8 mouse cellular contexts compared by ENCODE assay signal in genomic region chr5:39076555-39077178, GRCm38 (mm10).
DNase-seq lines count a peak whose midpoint lies in the region; ATAC-seq and TF ChIP-seq lines count a peak whose summit lies in the region.

No protein-coding gene starts in this region.

- TF ChIP-seq POLR2A in heart, adult 2 months (IDR thresholded peaks at IDR 0.05; ENCODE audit: insufficient read depth, low read depth, low read length): no peak

- no peak for TF ChIP-seq CTCF in heart, adult 2 months (IDR thresholded peaks at IDR 0.05)

- no peak overlapping the region for H3K9ac ChIP-seq in forebrain, embryonic 12.5 days
- no peak overlapping the region for H3K9ac ChIP-seq in heart, adult 2 months (ENCODE audit: low read depth, low read length)

- ATAC-seq in forebrain, embryonic 12.5 days (ENCODE audit: low FRiP score): peak; percentile 81

- no peaks in the 10 kb centered on the region for H3K9me3 ChIP-seq in forebrain, embryonic 12.5 days
- no peaks in the 10 kb centered on the region for H3K9me3 ChIP-seq in midbrain, embryonic 10.5 days (replicated peaks)

- H3K27me3 ChIP-seq in forebrain, embryonic 12.5 days: no peaks in the 10 kb centered on the region
- H3K27me3 ChIP-seq in midbrain, embryonic 10.5 days (ENCODE audit: low read depth, poor library complexity, severe bottlenecking): no peaks in the 10 kb centered on the region
- H3K27me3 ChIP-seq in heart, adult 2 months (ENCODE audit: control insufficient read depth, insufficient read depth, low read length): no peaks in the 10 kb centered on the region

- peak; percentile 59 for DNase-seq in Muller cell, postnatal 12 days (ENCODE audit: inconsistent ontology term)
- DNase-seq in cerebellum, adult 11 months: peak; percentile 78
- DNase-seq in midbrain, embryonic 10.5 days (ENCODE audit: low spot score): peak; percentile 21
- no peak for DNase-seq in lung, postnatal 36 days
- no peak for DNase-seq in heart, adult 2 months
- DNase-seq in layer of hippocampus, postnatal 36 days: no peak
- DNase-seq in gastrocnemius, adult 8-10 months (ENCODE audit: low spot score in 2 of 2): no peak

- 26% methylated on average over 11 of the region's 11 CpGs for WGBS in forebrain, embryonic 12.5 days
- 33% methylated on average over 11 of the region's 11 CpGs for WGBS in midbrain, embryonic 10.5 days
- WGBS in heart, adult 2 months: 50% methylated on average over 11 of the region's 11 CpGs

- H3K79me2 ChIP-seq in heart, adult 2 months (replicated peaks; ENCODE audit: control insufficient read depth, insufficient read depth, low read length): no peaks in the 10 kb centered on the region

- intact Hi-C loops in heart, adult 2 months (cut with DNase I): no loop called here

- peak overlapping the region; percentile 50; the same call in 1 of the 2 replicates for H3K27ac ChIP-seq in forebrain, embryonic 12.5 days
- H3K27ac ChIP-seq in midbrain, embryonic 10.5 days (replicated peaks): peak overlapping the region; percentile 13; the same call in 1 of the 2 replicates
- H3K27ac ChIP-seq in heart, adult 2 months: no peak overlapping the region

- no peak overlapping the region for H3K4me3 ChIP-seq in forebrain, embryonic 12.5 days (replicated peaks)
- H3K4me3 ChIP-seq in midbrain, embryonic 10.5 days: no peak overlapping the region
- H3K4me3 ChIP-seq in heart, adult 2 months: no peak overlapping the region

- peaks cover 8% of the 10 kb centered on the region for H3K4me1 ChIP-seq in forebrain, embryonic 12.5 days
- peaks cover 10% of the 10 kb centered on the region for H3K4me1 ChIP-seq in midbrain, embryonic 10.5 days
- H3K4me1 ChIP-seq in heart, adult 2 months (ENCODE audit: control insufficient read depth, insufficient read depth, low read length): no peaks in the 10 kb centered on the region

- no peak overlapping the region for H3K4me2 ChIP-seq in forebrain, embryonic 12.5 days

- no peak for TF ChIP-seq EP300 in heart, adult 2 months (IDR thresholded peaks at IDR 0.05; ENCODE audit: insufficient read depth, low read depth, low read length)

- H3K36me3 ChIP-seq in forebrain, embryonic 12.5 days (replicated peaks): no peaks in the 10 kb centered on the region
- no peaks in the 10 kb centered on the region for H3K36me3 ChIP-seq in midbrain, embryonic 10.5 days
- H3K36me3 ChIP-seq in heart, adult 2 months (ENCODE audit: control insufficient read depth, insufficient read depth, low read length): no peaks in the 10 kb centered on the region

Comparison
In these comparisons a context has a peak if more than half of its experiments do, and no peak if none do; other contexts are left out.
1. DNase-seq: peak in Muller cell, postnatal 12 days (single experiment), cerebellum, adult 11 months (single experiment) and midbrain, embryonic 10.5 days (single experiment); none in lung, postnatal 36 days (single experiment), heart, adult 2 months (0 of 2), layer of hippocampus, postnatal 36 days (0 of 2) and gastrocnemius, adult 8-10 months (0 of 2).